Mouse (Mus musculus) neural tube, embryonic 14.5 days (tissue): ENCODE measurements around the gene Mprip. TPM values are rescaled to one million over a fixed set of nuclear protein-coding genes. Genes with fewer than 3 reads are reported as not detected.

Source experiments
- ATAC-seq: fragments of 200-750 bp; cut with Nextera tagmentation; 2 replicates; pipeline ENCODE4 v1.8.0; 2017; ENCODE audit warnings: low read depth, mild to moderate bottlenecking, moderate TSS enrichment, moderate library complexity
- H3K27ac ChIP-seq: fragments of 300-500 bp; sonication (generic); 2 replicates; pipeline ENCODE4 v1.5.1; 2014; ENCODE audit warnings: low read depth, mild to moderate bottlenecking, control low read depth, low read length, moderate library complexity, mixed read lengths
- H3K27me3 ChIP-seq: fragments of 300-500 bp; sonication (generic); 2 replicates; pipeline ENCODE4 v1.6.1; 2014; ENCODE audit warnings: low read length; ENCODE audit not compliant: control insufficient read depth, insufficient read depth
- H3K36me3 ChIP-seq: fragments of 300-500 bp; sonication (generic); 2 replicates; pipeline ENCODE4 v1.6.1; 2014; ENCODE audit warnings: low read length, mixed read lengths; ENCODE audit not compliant: control insufficient read depth, insufficient read depth
- H3K4me1 ChIP-seq: fragments of 300-500 bp; sonication (generic); 2 replicates; pipeline ENCODE4 v1.6.1; 2014; ENCODE audit warnings: low read length; ENCODE audit not compliant: control insufficient read depth, insufficient read depth
- H3K4me2 ChIP-seq: fragments of 300-500 bp; sonication (generic); 2 replicates; pipeline ENCODE4 v1.6.1; 2014; ENCODE audit warnings: mild to moderate bottlenecking, low read depth, low read length, control low read depth
- H3K4me3 ChIP-seq: fragments of 300-500 bp; sonication (generic); 2 replicates; pipeline ENCODE4 v1.5.1; 2014; ENCODE audit warnings: low read depth, low read length, control low read depth, mixed read lengths
- H3K9ac ChIP-seq: fragments of 300-500 bp; sonication (generic); replicated peaks from 2 replicates; pipeline ENCODE4 v1.6.1; 2014; ENCODE audit warnings: low read depth, mild to moderate bottlenecking, control low read depth, low read length, mixed read lengths
- H3K9me3 ChIP-seq: fragments of 300-500 bp; sonication (generic); 2 replicates; pipeline ENCODE4 v1.6.1; 2016; ENCODE audit warnings: low read length; ENCODE audit not compliant: control insufficient read depth
- WGBS: fragments of 180-500 bp; shearing (Covaris S2); extraction: QIAGEN DNeasy Blood & Tissue Kit; methylation state at CpG from one replicate; pipeline ENCODE4 v1.1.7; 2014; 5-methylcytosine and 5-hydroxymethylcytosine counted together
- polyA plus RNA-seq: library from polyadenylated mRNA; unstranded; fragments of >200 nt; fragmentation: Nextera tagmentation; extraction: Ambion mirVana; gene quantifications from 2 replicates; pipeline ENCODE4 v1.2.1, GENCODE M21; 2014

Mprip gene
- polyA plus RNA-seq, 1 experiment from 2014 or later: 54.6 TPM

GRCm38 (mm10) chr11:59772902-59773301 is 111.8 kb downstream of the Mprip start:
- WGBS: 95% methylated on average over 4 of the region's 4 CpGs
- H3K27me3 ChIP-seq: no peaks in the 10 kb centered on the region

DNA sequence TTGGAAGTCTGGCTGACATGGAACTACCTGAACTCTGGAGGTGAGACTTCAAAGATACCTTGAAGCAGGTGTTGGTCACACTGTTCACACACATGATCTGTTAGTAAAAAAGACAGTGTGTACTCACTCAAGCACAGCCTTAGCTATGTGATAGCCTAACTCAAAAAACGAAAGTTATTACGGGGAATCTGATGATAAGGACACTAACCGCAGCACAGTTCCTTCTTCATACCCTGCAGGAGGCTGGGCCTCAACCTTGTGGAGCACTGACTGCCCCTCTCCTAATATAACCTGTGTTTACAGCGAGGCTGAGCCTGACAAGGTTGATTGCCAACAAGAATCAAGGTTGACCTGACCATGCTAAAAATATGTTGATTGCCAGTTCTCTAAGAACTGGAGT is 113.4 kb downstream of the Mprip start:
- 95% methylated on average over 4 of the region's 4 CpGs for WGBS
- Histone ChIP-seq H3K27me3 (no peaks in the 10 kb centered on the region), H3K36me3 (peaks cover 62% of the 10 kb centered on the region), H3K9ac (no peak overlapping the region), H3K4me2 (no peak overlapping the region), H3K4me1 (no peaks in the 10 kb centered on the region), H3K27ac (no peak overlapping the region), H3K9me3 (no peaks in the 10 kb centered on the region), H3K4me3 (no peak overlapping the region)
- no peak for ATAC-seq

More at GRCm38 (mm10) chr11:59772902-59773301, 111.8 kb downstream of the Mprip start:
- H3K9ac ChIP-seq: no peak overlapping the region
- no peak overlapping the region for H3K4me3 ChIP-seq
- no peaks in the 10 kb centered on the region for H3K9me3 ChIP-seq
- no peak for ATAC-seq
- H3K27ac ChIP-seq: no peak overlapping the region
- peaks cover 70% of the 10 kb centered on the region for H3K36me3 ChIP-seq
- H3K4me2 ChIP-seq: no peak overlapping the region
- no peaks in the 10 kb centered on the region for H3K4me1 ChIP-seq

DNA sequence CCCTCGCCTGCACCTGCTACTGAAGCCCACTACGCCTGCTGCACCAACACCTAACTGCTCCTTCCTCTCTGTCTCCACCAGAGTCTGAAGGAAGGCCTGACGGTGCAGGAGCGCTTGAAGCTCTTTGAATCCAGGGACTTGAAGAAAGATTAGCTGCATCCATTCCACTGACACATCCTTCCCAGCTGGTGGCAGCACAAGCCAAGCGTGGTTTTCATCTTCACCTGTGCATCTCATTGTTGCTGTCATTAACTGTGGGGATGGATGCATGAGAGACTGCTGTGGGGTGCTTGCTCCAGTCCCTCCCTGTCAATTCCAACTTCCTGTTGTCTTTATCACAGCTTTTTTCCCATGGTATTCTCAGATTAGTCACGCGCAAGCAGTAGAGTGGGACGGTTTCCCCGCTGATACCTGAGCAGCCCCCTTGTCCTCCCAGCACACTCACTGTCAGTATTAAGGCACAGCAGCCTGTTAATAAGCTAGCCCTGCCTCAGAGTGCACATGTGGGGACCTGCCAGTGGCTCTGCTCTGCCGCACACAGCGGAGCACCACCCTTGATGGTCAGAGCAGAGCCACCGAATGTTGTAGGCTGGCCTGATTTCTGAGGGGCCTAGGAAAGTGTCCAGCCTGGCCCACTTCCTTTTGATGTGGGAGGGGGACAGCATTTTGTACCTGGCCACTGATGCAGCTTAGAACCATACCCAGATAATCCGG is 114.5 kb downstream of the Mprip start:
- 89% methylated on average over 13 of the region's 13 CpGs for WGBS
- H3K27me3 ChIP-seq: no peaks in the 10 kb centered on the region
- H3K36me3 ChIP-seq: peaks cover 55% of the 10 kb centered on the region
- H3K4me2 ChIP-seq: no peak overlapping the region
- no peak overlapping the region for H3K9ac ChIP-seq
- no peak for ATAC-seq
- no peaks in the 10 kb centered on the region for H3K4me1 ChIP-seq
- H3K27ac ChIP-seq: no peak overlapping the region
- no peaks in the 10 kb centered on the region for H3K9me3 ChIP-seq
- no peak overlapping the region for H3K4me3 ChIP-seq

DNA sequence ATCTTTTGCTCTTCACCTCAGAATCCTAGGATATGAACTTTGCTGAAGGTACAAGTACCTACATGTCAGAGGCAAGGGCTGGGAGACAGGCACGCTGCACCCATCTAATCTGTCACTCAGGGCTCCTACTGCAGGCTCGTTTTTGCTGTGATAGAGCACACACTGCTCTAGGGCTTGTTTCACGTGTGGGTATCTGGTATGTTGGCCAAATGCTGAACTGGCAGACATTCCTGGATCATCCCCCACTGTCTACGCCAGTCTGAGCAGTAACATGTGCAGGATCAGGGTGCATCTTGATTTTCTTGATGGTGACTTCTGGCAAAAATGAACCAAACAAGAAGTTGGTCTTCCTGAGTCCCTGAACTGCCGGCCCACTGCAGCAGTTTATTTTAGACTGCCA is 116.2 kb downstream of the Mprip start:
- no peak overlapping the region for H3K4me3 ChIP-seq
- H3K27ac ChIP-seq: no peak overlapping the region
- no peak overlapping the region for H3K4me2 ChIP-seq
- no peak overlapping the region for H3K9ac ChIP-seq
- H3K9me3 ChIP-seq: no peaks in the 10 kb centered on the region
- ATAC-seq: no peak
- H3K27me3 ChIP-seq: no peaks in the 10 kb centered on the region
- peaks cover 45% of the 10 kb centered on the region for H3K36me3 ChIP-seq
- no peaks in the 10 kb centered on the region for H3K4me1 ChIP-seq
- WGBS: 95% methylated on average over 5 of the region's 5 CpGs

GRCm38 (mm10) chr11:59778181-59778873 is 117.2 kb downstream of the Mprip start:
- H3K27ac ChIP-seq: no peak overlapping the region
- H3K4me1 ChIP-seq: no peaks in the 10 kb centered on the region
- no peak overlapping the region for H3K4me2 ChIP-seq
- H3K27me3 ChIP-seq: no peaks in the 10 kb centered on the region
- no peak overlapping the region for H3K9ac ChIP-seq
- 52% methylated on average over 9 of the region's 9 CpGs for WGBS
- H3K4me3 ChIP-seq: no peak overlapping the region
- ATAC-seq: 0 out of 2 replicates have a peak, but pooled peaks have one; percentile 51
- H3K36me3 ChIP-seq: peaks cover 37% of the 10 kb centered on the region
- no peaks in the 10 kb centered on the region for H3K9me3 ChIP-seq

DNA sequence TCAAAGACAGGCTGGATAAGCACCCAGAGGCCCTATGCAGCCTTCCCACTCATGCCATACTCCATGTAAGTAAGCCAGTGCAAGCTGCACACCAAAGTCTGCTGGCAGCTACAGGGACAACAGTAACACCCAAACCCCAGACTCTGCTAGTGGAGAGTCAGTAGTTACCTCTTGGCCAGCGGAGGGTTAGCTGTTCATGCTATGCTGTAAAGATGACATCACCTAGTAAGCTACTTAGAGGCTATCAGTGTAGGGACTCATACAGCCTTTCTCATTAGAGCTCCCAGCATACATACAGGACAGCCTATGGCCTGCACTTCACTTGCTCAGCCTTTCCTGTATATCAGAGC is 117.7 kb downstream of the Mprip start:
- no peak overlapping the region for H3K4me2 ChIP-seq
- 80% methylated on average over 1 of the region's 1 CpGs for WGBS
- peaks cover 32% of the 10 kb centered on the region for H3K36me3 ChIP-seq
- H3K27me3 ChIP-seq: no peaks in the 10 kb centered on the region
- no peaks in the 10 kb centered on the region for H3K9me3 ChIP-seq
- H3K4me3 ChIP-seq: no peak overlapping the region
- H3K4me1 ChIP-seq: no peaks in the 10 kb centered on the region
- ATAC-seq: no peak
- H3K27ac ChIP-seq: no peak overlapping the region
- H3K9ac ChIP-seq: no peak overlapping the region

DNA sequence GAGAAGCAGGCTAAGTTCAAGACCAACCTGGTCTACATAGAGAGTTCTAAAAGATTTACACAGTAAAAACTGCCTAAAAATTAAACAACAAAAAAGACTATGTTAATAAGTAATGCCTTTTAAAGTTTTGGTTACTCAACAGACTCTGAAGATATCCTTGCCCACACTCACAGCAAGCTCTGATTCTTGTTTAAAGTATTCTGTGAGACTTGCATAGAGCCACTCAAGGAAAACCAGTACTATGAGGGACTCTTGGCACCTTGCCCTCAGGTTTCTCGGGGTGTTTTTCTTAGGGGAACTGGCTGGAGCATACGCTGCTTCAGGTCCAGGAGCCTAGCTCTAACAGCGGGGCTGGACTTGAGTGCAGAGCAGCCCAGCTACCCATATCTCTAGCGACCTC is 118.3 kb downstream of the Mprip start:
- Histone ChIP-seq H3K9me3 (no peaks in the 10 kb centered on the region), H3K4me3 (no peak overlapping the region), H3K4me1 (no peaks in the 10 kb centered on the region), H3K4me2 (no peak overlapping the region), H3K36me3 (peaks cover 26% of the 10 kb centered on the region), H3K9ac (no peak overlapping the region), H3K27ac (no peak overlapping the region), H3K27me3 (no peaks in the 10 kb centered on the region)
- no peak for ATAC-seq
- WGBS: 83% methylated on average over 4 of the region's 4 CpGs

GRCm38 (mm10) chr11:59780241-59780640 is 119.1 kb downstream of the Mprip start:
- no peak for ATAC-seq
- 95% methylated on average over 4 of the region's 4 CpGs for WGBS
- Histone ChIP-seq H3K9me3 (no peaks in the 10 kb centered on the region), H3K27me3 (no peaks in the 10 kb centered on the region), H3K4me2 (no peak overlapping the region), H3K36me3 (peaks cover 18% of the 10 kb centered on the region), H3K4me1 (no peaks in the 10 kb centered on the region), H3K9ac (no peak overlapping the region), H3K4me3 (no peak overlapping the region), H3K27ac (no peak overlapping the region)

DNA sequence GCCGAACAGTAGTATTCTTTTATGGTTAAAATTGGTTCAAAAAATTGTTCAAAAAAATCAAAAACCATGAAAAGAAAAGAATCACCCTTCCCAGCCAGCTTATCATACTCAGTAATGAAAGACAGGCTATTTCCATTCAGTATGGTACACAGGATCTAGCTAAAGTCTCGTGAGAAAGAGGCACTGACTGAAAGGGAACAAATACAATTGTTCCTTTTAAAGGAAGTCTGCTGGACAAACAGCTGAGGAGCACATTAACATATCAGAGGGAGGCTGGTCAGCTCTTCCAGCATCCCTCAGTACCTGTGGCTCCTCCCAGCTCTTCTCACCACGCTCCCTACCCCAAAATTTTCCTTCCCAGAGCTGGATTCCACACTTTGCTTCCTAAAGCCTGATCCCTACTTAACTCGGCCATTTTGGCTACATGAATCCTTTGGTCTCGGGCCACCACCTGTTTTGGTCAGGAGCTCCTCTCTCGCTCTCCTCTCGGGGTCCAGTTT is 121.0 kb downstream of the Mprip start:
- no peaks in the 10 kb centered on the region for H3K27me3 ChIP-seq
- WGBS: 78% methylated on average over 7 of the region's 7 CpGs
- peaks cover 2% of the 10 kb centered on the region; the same call in 1 of the 2 replicates for H3K4me1 ChIP-seq
- H3K4me2 ChIP-seq: no peak overlapping the region
- H3K36me3 ChIP-seq: peaks cover 9% of the 10 kb centered on the region
- H3K4me3 ChIP-seq: no peak overlapping the region
- no peak overlapping the region for H3K27ac ChIP-seq
- no peaks in the 10 kb centered on the region for H3K9me3 ChIP-seq
- H3K9ac ChIP-seq: no peak overlapping the region
- no peak for ATAC-seq
